Comparison of ENCODE assay signal across 8 mouse cellular contexts in genomic region chr4:40851763-40852248, GRCm38 (mm10). TPM values are rescaled to one million over a fixed set of nuclear protein-coding genes. Genes with fewer than 3 reads are reported as not detected.
A peak's percentile ranks its signal among the peaks of the same experiment; 100 is the strongest.
DNase-seq lines count a peak whose midpoint lies in the region; ATAC-seq and TF ChIP-seq lines count a peak whose summit lies in the region.
"Had no signal": no experiment of that assay in that cellular context is flagged by ENCODE, and none has a peak within 500 bp of the region (broad histone marks: within the 10 kb centered on the region; RNA-seq: fewer than 3 reads in every experiment).

No protein-coding gene starts in this region.

- peaks cover 66% of the 10 kb centered on the region for H3K79me2 ChIP-seq in C2C12 (ENCODE audit: control insufficient read depth, insufficient read depth)

- H3K36me3 ChIP-seq in C2C12 (ENCODE audit: control insufficient read depth, insufficient read depth), result no peaks in the 10 kb centered on the region
- no peaks in the 10 kb centered on the region for H3K36me3 ChIP-seq in heart, embryonic 14.5 days (ENCODE audit: control insufficient read depth, insufficient read depth, low read length)

- H3K4me2 ChIP-seq in heart, embryonic 14.5 days (ENCODE audit: low read length), result peak overlapping the region; percentile 75

- H3K4me3 ChIP-seq in C2C12 (ENCODE audit: insufficient read depth, poor library complexity, severe bottlenecking), result peak overlapping the region; percentile 69
- peak overlapping the region; percentile 82 to 88 for H3K4me3 ChIP-seq in heart, embryonic 14.5 days (ENCODE audit: control insufficient read depth in 1 of 2, insufficient read depth in 1 of 2, low read depth in 1 of 2, low read length in 2 of 2)

- H3K27ac ChIP-seq in heart, embryonic 14.5 days (replicated peaks in 1 of 2; ENCODE audit: control insufficient read depth in 1 of 2, insufficient read depth in 1 of 2, low read depth in 2 of 2, low read length in 2 of 2), result peak overlapping the region; percentile 97

- H3K9ac ChIP-seq in heart, embryonic 14.5 days (ENCODE audit: low read length), result peak overlapping the region; percentile 99

- H3K79me3 ChIP-seq in C2C12 (ENCODE audit: low read depth), result peaks cover 60% of the 10 kb centered on the region

- no peak for TF ChIP-seq CTCF in C2C12 (IDR thresholded peaks at IDR 0.05; ENCODE audit: control insufficient read depth, insufficient read depth, insufficient read length)

- DNase-seq in 3T3-L1 (ENCODE audit: low read depth, low spot score), result peak; percentile 23
- DNase-seq in lung, postnatal 25 days (ENCODE audit: low spot score), result peak; percentile 55
- no peak for DNase-seq in left cerebral cortex, adult 9 months (ENCODE audit: low spot score in 2 of 2)
- no peak for DNase-seq in ovary, postnatal 10 days (ENCODE audit: low spot score)
- DNase-seq in left cerebral cortex, adult 11 months (ENCODE audit: low spot score), result no peak
- DNase-seq: cerebellum, postnatal 14 days had no signal

- no peaks in the 10 kb centered on the region for H3K27me3 ChIP-seq in C2C12 (ENCODE audit: control insufficient read depth, insufficient read depth, insufficient read length)
- H3K27me3 ChIP-seq in heart, embryonic 14.5 days (ENCODE audit: control insufficient read depth, insufficient read depth, low read length), result no peaks in the 10 kb centered on the region

- no peaks in the 10 kb centered on the region for H3K9me3 ChIP-seq in heart, embryonic 14.5 days (ENCODE audit: control insufficient read depth, low read length)

- WGBS in heart, embryonic 14.5 days, result 2% methylated on average over 4 of the region's 4 CpGs

- peak overlapping the region; percentile 14 for H3ac ChIP-seq in C2C12 (ENCODE audit: control insufficient read depth, insufficient read length, low read depth)

- no peak for ATAC-seq in heart, embryonic 14.5 days (ENCODE audit: insufficient number of reproducible peaks, insufficient read depth, low FRiP score, low read depth)

- peaks cover 33 to 57% of the 10 kb centered on the region in 2 experiments for H3K4me1 ChIP-seq in heart, embryonic 14.5 days (ENCODE audit: control insufficient read depth in 2 of 2, insufficient read depth in 2 of 2, low read length in 2 of 2)

TF ChIP-seq in C2C12, 6 proteins besides CTCF, POLR2A, EP300 and RAD21:
- TF ChIP-seq FOSL1 (IDR thresholded peaks at IDR 0.05; ENCODE audit: insufficient read depth, low read length, poor library complexity, severe bottlenecking) (no peak), MAX (IDR thresholded peaks at IDR 0.05) (no peak), CEBPB (IDR thresholded peaks at IDR 0.05; ENCODE audit: low read depth) (no peak), MYOG (IDR thresholded peaks at IDR 0.05; ENCODE audit: control insufficient read depth, extremely low read depth, insufficient read length) (no peak), MYOD1 (IDR thresholded peaks at IDR 0.05; ENCODE audit: control insufficient read depth, insufficient read length, low read depth) (no peak)

RNA-seq across cellular contexts. Expression of gene B4galt1, which starts 2.0 kb away (rescaled TPM):
- 42.2 TPM for polyA plus RNA-seq in C2C12 (2012; fragmentation: generic; extraction: Trizol)
- polyA plus RNA-seq in heart, embryonic 14.5 days (2014; fragmentation: Nextera tagmentation; extraction: Ambion mirVana), result 58.5 and 60.6 TPM in 2 replicates

Comparison
In these comparisons a context has a peak if more than half of its experiments do, and no peak if none do; other contexts are left out.
1. DNase-seq: peak in 3T3-L1 (single experiment) and lung, postnatal 25 days (single experiment); none in left cerebral cortex, adult 9 months (0 of 2), ovary, postnatal 10 days (single experiment) and left cerebral cortex, adult 11 months (single experiment).